Mouse (Mus musculus) WW6 (cell line): ENCODE results near the gene Olfr1394.
A peak's percentile ranks its signal among the peaks of the same experiment; 100 is the strongest.
"Not testable (repeated sequence)": the region's sequence is repeated elsewhere in the genome, so short reads cannot be mapped to it uniquely, and the experiment has no call there.

Experiments used
- DNase-seq: peaks from one replicate; pipeline ENCODE4 v3.0.0-alpha.2; 2013; ENCODE audit warnings: low read depth, low spot score

Gene Olfr1394

DNA sequence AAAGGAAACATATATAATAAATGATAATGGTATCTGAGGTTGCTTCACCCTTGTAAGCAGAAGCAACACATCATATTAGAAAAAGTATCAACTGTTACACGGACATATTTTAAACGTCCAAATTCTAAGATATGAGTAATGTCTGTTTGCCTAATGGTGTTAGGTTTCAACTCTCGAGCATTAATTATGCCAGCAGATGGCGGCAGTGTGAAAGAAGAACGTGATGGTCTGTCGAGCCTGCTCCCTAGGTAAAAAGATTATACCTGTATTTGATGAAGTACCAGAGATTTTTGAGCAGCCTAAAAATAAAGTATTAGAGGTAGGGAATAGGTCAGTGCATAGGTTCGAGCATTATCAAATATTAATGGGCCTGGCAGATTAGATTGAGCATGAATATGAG, 35.6 kb downstream of the Olfr1394 start:
- DNase-seq = no peak

DNA sequence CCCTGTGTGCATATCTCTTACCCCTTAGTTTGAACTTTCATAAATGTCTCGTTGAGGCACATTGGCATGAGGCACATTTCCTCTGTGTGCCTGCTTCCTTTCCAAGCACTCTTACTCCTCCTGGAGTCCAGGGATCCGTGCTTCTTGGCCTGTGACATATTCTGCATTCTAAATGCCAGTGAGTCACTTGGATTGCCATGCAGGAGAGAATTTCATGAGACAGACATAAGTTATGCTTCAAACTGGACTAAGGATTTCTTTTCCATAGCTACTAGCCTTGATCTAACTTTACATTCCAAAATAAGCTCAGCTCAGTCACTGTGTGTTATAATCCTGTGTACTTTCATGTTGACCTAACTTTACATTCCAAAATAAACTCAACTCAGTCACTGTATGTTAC, 36.9 kb downstream of the Olfr1394 start:
- no peak for DNase-seq

DNA sequence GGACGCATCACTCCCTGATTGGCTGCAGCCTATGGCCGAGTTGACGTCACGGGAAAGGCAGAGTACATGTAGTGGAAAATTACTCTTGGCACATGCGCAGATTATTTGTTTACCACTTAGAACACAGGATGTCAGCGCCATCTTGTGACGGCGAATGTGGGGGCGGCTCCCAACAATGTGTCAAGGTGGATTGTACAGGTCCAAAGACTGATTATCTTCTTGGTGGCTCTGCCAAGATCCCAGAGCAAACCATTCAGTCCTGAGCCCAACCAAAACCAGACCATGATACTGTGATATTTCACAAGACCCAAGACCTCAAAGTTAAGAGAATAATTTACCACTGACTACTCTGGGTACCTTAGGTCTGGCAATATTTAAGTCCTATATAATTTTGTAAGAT, 40.6 kb downstream of the Olfr1394 start:
- DNase-seq = not testable (repeated sequence)

DNA sequence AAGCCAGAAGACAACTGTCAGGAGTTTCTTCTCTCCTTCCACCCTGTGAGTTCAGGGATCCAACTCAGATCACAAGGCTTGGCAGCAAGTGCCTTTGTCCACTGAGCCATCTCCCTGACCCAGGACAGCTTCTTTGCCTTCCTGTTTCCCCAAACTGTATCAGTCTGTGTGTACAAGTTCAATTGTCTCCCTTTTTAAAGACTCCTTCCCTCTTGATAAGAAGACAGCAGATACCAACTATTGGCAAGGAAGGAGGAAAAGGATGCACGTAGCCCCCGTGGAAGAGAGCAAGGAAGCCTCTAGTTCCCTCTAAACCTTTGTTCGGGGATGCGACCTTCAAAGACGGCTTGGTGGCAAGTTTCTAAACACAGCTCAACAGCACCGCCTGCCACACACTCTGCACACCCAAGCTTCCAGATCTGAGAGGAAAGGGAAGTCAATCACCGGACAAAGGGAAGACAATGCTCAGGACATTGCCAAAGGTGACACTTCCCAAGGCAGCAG, 41.7 kb downstream of the Olfr1394 start:
- no peak for DNase-seq

DNA sequence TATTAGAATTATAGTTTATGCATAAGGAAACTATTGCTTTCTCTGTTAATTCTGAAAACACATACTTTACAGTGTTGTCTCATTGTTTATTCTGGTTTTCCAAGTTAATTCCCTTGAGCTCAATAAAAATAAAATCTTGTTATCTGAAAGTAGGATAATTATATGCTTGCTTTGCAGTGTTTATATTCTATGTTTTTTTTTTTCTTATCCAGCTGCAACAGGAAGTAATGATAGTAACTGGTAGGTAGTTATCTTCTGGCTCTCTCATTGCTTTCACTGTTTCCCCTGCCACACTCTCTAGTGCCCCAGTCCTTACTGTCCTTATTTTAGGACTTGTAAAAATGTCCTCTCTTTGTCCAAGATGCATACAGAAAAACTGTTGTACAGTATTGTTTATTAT, 46.5 kb downstream of the Olfr1394 start:
- no peak for DNase-seq

DNA sequence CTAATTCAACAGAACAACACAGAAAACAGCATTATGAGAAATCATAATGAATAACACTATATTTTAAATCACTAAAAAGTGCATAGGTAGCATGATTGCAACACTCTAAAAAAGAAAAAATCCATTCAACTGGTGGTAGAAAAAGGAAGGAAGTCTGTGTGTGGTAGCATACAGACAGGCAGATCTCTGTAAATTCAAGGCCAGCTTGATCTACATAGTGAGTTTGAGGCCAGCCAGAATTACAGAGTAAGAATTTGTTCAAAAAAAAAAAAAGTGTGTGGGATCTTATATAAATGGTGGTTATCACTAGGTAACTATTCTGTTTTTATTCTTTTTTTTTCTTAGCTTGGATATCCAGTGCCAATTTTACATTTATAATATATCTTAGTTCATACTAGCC, 47.0 kb downstream of the Olfr1394 start:
- DNase-seq = no peak

DNA sequence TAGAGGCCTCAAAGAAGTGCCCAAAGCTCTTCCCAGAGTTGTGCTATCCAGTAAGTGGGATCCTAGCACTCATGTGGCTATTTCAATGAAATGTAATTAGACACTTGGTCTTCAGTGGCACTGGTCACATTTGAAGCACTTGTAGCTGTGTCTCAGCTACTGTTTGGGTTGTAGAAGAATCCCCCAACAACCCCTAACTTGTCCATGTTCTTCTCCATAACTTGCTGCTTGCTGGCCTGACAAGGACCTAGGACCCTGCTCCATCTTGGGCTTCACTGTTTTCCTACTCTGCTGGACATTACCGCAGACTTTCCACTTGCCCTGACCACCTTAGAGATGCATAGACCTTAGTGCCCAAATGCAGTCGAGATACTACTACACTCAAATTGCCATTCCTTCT, 47.9 kb downstream of the Olfr1394 start:
- no peak for DNase-seq

DNA sequence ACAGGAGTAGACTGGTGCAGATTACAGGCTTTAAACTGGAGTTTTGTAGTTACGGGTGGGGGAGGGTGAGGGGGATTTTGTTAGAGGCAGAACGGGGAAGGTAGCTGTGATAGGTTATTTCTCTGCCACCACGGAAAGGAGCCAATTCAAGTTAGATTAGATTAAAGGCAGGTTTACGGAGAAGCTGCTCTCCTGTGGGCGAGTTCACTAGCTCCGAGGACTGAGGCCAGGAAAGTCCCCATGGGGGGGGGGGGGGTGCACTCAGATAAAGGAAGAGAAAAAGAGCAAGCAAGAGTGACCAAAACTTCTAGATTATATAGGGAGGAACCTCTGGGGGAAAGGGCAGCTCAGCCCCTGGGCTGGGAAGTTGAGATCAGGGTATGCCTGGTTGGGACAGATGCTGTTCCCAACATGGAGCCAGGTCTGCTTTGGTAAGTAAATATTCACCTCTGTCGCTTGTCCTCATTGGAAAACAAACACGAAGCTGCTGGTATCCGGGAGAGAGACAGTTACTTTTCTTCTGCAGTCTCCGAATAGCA, 48.4 kb downstream of the Olfr1394 start:
- no peak for DNase-seq

DNA sequence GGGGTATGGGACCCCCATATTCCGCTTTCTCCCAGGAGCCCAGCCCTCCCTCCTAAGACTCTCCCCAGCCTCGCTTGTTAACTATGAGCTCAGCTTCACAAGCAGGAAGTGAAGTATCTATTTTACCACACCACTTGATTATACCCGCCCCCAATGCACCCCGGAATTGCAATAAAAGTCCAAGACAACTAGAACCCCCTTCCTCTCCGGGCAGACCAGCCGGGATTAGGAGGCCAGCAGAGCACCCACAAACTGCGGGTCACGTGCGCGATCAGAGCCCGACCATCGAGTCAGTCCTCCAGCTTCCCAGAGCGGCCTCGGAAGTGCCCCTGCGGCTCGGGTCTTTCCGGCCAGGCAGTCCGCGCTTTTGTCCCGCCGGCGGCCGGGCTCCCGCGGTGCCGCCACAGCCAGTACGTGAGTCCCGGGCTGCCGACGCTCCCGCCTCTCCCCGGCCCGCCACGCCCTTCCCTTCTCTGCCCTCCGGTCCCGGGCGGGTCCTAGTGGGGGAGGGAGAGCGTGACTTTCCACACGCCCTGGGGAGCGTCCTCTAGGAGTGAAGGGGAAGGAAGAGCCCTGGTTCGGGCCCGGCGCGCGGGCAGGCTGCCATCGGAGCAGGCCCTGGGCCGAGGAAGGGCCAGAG, 49.1 kb downstream of the Olfr1394 start, which contains the start of gene Zfp62:
Zfp62 (plus strand) TSS at position 164 of the 640 bp plus-strand sequence.
- DNase-seq = peak; percentile 86

DNA sequence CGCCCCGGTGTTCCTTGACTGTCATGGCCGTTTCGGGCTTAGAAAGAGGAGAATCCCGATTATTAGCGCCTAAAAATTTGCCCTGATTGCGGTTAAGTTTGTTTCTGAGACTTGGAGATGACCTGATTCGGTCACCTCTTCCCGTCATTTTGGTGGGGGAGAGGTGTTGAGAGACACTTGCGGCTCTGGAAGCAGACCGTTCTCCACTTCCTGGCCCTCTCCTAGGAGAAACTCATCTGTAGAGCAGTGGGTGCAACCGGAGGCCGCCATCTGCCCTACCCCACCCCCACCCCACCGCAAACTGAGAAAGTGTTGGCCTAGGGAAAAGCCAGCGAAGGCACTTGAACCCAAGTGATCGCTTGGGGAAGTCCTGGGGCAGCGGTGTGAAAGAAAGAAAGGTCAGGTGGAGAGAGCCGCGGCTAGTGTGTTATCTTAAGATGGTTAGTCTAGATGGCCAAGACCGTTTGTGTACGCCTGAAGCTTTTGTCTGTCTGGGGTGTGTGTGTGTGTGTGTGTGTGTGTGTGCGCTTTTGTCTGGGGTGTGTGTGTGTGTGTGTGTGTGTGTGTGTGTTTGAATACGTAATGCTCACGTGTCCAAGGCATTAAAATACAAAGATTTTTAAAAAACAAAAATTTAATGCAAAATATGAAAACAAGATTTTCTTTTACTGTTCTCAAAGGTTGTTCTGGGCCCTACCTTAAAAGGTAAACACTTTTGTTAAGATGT, 49.8 kb downstream of the Olfr1394 start:
- DNase-seq = peak; percentile 46

DNA sequence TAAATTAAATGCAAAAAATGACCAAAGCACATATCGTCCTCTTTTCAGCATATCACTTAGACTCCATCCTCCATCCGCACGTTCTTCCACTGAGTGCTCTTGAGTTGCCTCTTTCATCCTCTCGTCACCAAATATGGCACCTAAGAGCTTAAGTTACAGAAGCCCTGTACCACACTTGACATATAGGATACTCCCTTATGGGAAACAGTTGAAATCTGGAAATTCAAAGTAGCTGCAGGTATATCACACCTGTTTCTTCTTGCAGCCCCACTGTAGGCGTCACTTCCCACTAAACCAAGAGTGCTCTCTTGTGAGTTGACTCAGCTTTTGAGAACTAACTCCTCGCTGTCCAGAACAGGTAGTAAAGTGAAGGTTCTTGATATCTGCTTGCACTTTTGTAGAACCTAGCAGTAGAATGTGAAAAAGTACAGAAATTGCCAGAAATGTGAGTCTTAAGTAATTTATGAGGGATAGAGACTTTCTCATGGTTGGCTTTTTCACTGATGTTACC, 51.0 kb downstream of the Olfr1394 start:
- no peak for DNase-seq

DNA sequence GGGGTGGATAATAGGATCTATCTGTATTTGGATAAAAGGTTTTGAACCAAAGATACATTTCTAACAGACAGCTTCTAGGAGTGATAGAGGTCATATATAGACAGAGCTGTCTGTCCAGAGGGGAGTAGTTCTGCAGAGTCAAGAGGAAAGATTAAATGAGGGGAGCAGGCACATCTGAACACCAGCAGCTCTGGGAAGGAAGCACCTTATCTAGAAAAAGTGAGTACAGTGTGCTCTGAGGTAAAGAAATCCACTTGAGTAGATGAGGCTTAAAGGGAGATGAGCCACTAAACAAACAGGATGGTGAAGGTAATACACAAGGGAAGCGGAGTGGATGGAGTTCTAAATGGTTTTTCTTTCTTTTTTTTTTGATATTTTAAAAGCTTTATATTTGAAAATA, 53.3 kb downstream of the Olfr1394 start:
- no peak for DNase-seq
